Mouse (Mus musculus) kidney, embryonic 16.5 days (tissue): ENCODE data around the gene Psmd11. TPM values are rescaled to one million over a fixed set of nuclear protein-coding genes. Genes with fewer than 3 reads are reported as not detected.
"Not testable (repeated sequence)": the region's sequence is repeated elsewhere in the genome, so short reads cannot be mapped to it uniquely, and the experiment has no call there.

ENCODE experiments used
- ATAC-seq: fragments of 200-750 bp; cut with Nextera tagmentation; 2 replicates; pipeline ENCODE4 v1.8.0; 2017; ENCODE audit warnings: moderate TSS enrichment; ENCODE audit not compliant: low FRiP score, low TSS enrichment
- H3K27ac ChIP-seq: fragments of 300-500 bp; sonication (generic); 2 replicates; pipeline ENCODE4 v1.5.1; 2014; ENCODE audit warnings: low read length
- H3K27me3 ChIP-seq: fragments of 300-500 bp; sonication (generic); 2 replicates; pipeline ENCODE4 v1.6.1; 2014; ENCODE audit warnings: low read length, control low read depth, mixed read lengths; ENCODE audit not compliant: insufficient read depth
- H3K36me3 ChIP-seq: fragments of 300-500 bp; sonication (generic); 2 replicates; pipeline ENCODE4 v1.6.1; 2014; ENCODE audit warnings: low read length, control low read depth, mixed read lengths; ENCODE audit not compliant: insufficient read depth
- H3K4me1 ChIP-seq: fragments of 300-500 bp; sonication (generic); 2 replicates; pipeline ENCODE4 v1.6.1; 2014; ENCODE audit warnings: low read length, control low read depth, mixed read lengths; ENCODE audit not compliant: insufficient read depth
- H3K4me2 ChIP-seq: fragments of 300-500 bp; sonication (generic); replicated peaks from 2 replicates; pipeline ENCODE4 v1.6.1; 2014; ENCODE audit warnings: low read depth, low read length
- H3K4me3 ChIP-seq: fragments of 300-500 bp; sonication (generic); 2 replicates; pipeline ENCODE4 v1.5.1; 2014; ENCODE audit warnings: mild to moderate bottlenecking, low read length
- H3K9ac ChIP-seq: fragments of 300-500 bp; sonication (generic); replicated peaks from 2 replicates; pipeline ENCODE4 v1.6.1; 2014; ENCODE audit warnings: low read length
- H3K9me3 ChIP-seq: fragments of 300-500 bp; sonication (generic); 2 replicates; pipeline ENCODE4 v1.6.1; 2016; ENCODE audit warnings: low read length, control low read depth
- WGBS: fragments of 180-500 bp; shearing (Covaris S2); extraction: QIAGEN DNeasy Blood & Tissue Kit; methylation state at CpG from one replicate; pipeline ENCODE4 v1.1.7; 2014; 5-methylcytosine and 5-hydroxymethylcytosine counted together
- polyA plus RNA-seq: library from polyadenylated mRNA; unstranded; fragments of >200 nt; fragmentation: Nextera tagmentation; extraction: Ambion mirVana; gene quantifications from 2 replicates; pipeline ENCODE4 v1.2.1, GENCODE M21; 2015

Gene Psmd11
- polyA plus RNA-seq, 1 experiment from 2014 or later: 321 TPM

DNA sequence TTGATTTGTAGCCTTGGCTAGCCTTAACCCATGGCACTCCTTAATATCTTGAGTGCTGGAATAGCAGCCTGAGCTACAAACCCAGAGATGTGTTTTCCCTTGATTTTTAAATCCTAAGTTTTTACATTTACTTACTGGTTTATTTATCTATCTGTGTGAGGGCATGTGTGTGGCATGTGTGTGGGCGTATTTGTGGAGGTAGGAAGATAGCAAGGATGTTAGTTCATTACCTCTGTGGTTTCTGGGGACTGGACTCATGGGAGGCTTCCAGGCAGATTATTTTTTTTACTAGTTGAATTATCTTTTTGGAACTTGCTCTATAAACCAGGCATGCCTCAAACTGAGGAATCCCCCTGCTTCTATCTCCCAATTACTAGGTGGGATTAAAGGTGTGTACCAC lies 24.8 kb downstream of the Psmd11 start:
- H3K27ac ChIP-seq: no peak overlapping the region
- H3K4me3 ChIP-seq: no peak overlapping the region
- H3K4me2 ChIP-seq: no peak overlapping the region
- peaks cover 32% of the 10 kb centered on the region for H3K36me3 ChIP-seq
- H3K9me3 ChIP-seq: no peaks in the 10 kb centered on the region
- H3K4me1 ChIP-seq: no peaks in the 10 kb centered on the region
- ATAC-seq: no peak
- H3K9ac ChIP-seq: no peak overlapping the region
- 89% methylated on average over 1 of the region's 1 CpGs for WGBS
- no peaks in the 10 kb centered on the region for H3K27me3 ChIP-seq

DNA sequence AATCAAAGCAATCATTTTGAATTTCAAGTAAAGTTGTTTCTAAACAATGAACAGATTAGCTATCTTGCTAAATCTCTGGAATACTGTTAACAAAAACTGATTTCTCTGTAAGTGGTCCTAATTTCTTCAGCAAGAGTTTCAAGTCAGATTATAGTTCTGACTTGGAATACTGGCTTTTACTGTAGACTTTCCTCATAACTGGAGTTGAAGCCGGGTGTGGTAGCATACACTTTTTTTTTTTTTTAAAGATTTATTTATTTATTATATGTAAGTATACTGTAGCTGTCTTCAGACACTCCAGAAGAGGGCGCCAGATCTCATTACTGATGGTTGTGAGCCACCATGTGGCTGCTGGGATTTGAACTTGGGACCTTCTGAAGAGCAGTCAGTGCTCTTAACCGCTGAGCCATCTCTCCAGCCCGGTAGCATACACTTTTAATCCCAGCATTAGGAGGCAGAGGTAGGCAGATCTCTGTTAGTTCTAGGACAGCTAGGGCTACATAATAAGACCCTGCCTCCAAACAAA lies 35.3 kb downstream of the Psmd11 start:
- H3K4me3 ChIP-seq, H3K9me3 ChIP-seq, H3K27ac ChIP-seq, H3K9ac ChIP-seq, H3K27me3 ChIP-seq, ATAC-seq, H3K4me2 ChIP-seq, H3K4me1 ChIP-seq: not testable (repeated sequence)
- WGBS: 90% methylated on average over 4 of the region's 4 CpGs
- H3K36me3 ChIP-seq: peaks cover 67% of the 10 kb centered on the region

GRCm38 (mm10) chr11:80471836-80472605 lies 43.6 kb downstream of the Psmd11 start:
- Histone ChIP-seq H3K27ac (no peak overlapping the region), H3K4me2 (no peak overlapping the region), H3K4me1 (no peaks in the 10 kb centered on the region), H3K27me3 (no peaks in the 10 kb centered on the region), H3K36me3 (peaks cover 53% of the 10 kb centered on the region), H3K9ac (no peak overlapping the region), H3K4me3 (no peak overlapping the region), H3K9me3 (no peaks in the 10 kb centered on the region)
- ATAC-seq: no peak
- WGBS: 82% methylated on average over 16 of the region's 16 CpGs

- Histone ChIP-seq H3K9me3 (no peaks in the 10 kb centered on the region), H3K9ac (no peak overlapping the region), H3K4me3 (no peak overlapping the region), H3K27me3 (no peaks in the 10 kb centered on the region), H3K4me2 (no peak overlapping the region), H3K36me3 (peaks cover 38% of the 10 kb centered on the region), H3K27ac (no peak overlapping the region), H3K4me1 (peaks cover 12% of the 10 kb centered on the region)
- ATAC-seq: no peak
- 78% methylated on average over 2 of the region's 2 CpGs for WGBS
Measured at GRCm38 (mm10) chr11:80474175-80474691, 45.8 kb downstream of the Psmd11 start.

DNA sequence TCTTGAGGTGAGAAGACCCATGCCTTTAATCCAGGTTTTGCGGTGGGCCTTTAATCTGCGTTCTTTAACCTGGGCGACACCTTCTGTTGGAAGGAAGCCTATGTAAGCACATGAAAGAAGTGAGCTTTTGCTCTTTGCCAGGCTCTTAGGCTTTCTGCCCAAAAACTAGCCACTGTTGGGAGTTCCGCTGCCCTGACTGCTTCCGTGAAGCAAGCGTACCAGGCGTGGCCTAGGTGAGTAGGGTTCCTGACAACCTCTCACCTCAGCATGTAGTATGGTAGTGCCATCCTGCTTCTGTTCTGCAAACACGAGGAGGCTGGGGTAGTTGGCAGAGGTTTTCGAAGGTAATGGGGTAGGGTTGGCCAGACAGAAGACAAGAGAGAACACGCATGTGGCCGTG lies 46.4 kb downstream of the Psmd11 start:
- Histone ChIP-seq H3K9ac (no peak overlapping the region), H3K4me1 (peaks cover 18% of the 10 kb centered on the region), H3K36me3 (peaks cover 32% of the 10 kb centered on the region), H3K4me2 (no peak overlapping the region), H3K27me3 (no peaks in the 10 kb centered on the region), H3K27ac (no peak overlapping the region), H3K4me3 (no peak overlapping the region), H3K9me3 (no peaks in the 10 kb centered on the region)
- ATAC-seq: no peak
- 90% methylated on average over 11 of the region's 11 CpGs for WGBS

GRCm38 (mm10) chr11:80475544-80475943 lies 47.1 kb downstream of the Psmd11 start:
- WGBS: 83% methylated on average over 9 of the region's 9 CpGs
- peaks cover 25% of the 10 kb centered on the region for H3K36me3 ChIP-seq
- no peaks in the 10 kb centered on the region for H3K27me3 ChIP-seq
- no peak overlapping the region for H3K27ac ChIP-seq
- no peak overlapping the region for H3K4me2 ChIP-seq
- H3K4me1 ChIP-seq: peaks cover 20% of the 10 kb centered on the region
- H3K9ac ChIP-seq: no peak overlapping the region
- H3K4me3 ChIP-seq: no peak overlapping the region
- ATAC-seq: no peak
- no peaks in the 10 kb centered on the region for H3K9me3 ChIP-seq

DNA sequence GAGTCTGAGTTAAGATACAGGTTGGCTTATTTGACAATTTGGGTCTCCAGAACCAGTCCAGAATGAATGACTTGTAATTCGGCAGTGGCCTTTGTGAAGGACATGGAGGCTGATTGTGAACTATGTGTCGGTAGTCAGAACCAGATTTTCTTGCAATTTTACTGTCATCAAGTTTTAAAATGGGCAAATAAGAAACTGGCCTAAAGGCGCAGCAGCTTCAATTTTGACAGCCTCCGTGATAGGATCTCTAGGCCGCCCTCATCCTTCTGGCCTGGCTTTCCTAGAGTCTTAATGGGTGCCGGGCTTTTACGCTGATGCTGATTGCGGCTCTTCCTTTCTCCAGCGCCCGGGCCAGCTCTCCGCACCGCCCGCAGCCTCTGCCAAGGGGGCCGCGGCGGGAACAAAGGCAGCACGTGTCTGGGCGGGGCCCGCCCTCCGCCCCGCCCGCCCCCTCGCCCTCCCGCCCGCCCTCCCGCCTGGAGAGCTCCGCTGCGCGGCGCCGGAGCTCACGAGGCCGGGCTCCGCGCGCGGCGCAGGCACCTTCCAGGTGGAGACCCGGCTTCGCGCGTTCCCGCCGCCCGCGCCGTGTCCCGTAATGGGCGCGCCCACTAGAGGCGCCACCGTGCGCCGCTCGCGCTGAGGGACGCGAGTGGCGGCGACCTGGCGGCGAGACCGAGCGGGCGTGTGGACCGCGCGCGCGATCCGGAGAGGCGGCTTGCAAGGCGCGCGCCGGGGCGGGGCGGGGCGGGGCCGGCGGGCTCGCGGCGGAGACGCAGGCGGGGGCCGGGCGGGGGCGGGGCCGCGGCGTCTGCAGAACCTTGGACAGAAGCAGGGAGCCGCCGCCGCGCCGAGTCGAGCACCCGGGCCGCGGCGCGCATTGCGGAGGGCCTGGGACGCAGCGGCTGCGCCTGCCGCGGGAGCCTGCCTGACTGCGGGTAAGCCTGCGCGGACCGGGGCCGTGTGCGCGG lies 48.1 kb downstream of the Psmd11 start, which contains the start of gene Cdk5r1:
Gene Cdk5r1 (plus strand): TSS at position 802 of the 968 bp plus-strand sequence.
- ATAC-seq: peak; percentile 93
- H3K27me3 ChIP-seq: no peaks in the 10 kb centered on the region
- H3K4me2 ChIP-seq: peak within 1 kb of the TSS; percentile 100
- peaks cover 20% of the 10 kb centered on the region for H3K4me1 ChIP-seq
- H3K9ac ChIP-seq: peak within 1 kb of the TSS; percentile 81
- H3K27ac ChIP-seq: peak within 1 kb of the TSS; percentile 44; the same call in 1 of the 2 replicates
- peaks cover 19% of the 10 kb centered on the region for H3K36me3 ChIP-seq
- under 1% methylated on average over 72 of the region's 116 CpGs for WGBS
- peak within 1 kb of the TSS; percentile 83 for H3K4me3 ChIP-seq
- no peaks in the 10 kb centered on the region for H3K9me3 ChIP-seq

- Histone ChIP-seq H3K27ac (0 out of 2 replicates have a peak overlapping the region, but pooled peaks have one; percentile 9), H3K4me1 (peaks cover 20% of the 10 kb centered on the region), H3K4me2 (peak overlapping the region; percentile 100), H3K9ac (peak overlapping the region; percentile 81), H3K36me3 (peaks cover 12% of the 10 kb centered on the region; the same call in 1 of the 2 replicates), H3K27me3 (no peaks in the 10 kb centered on the region), H3K4me3 (peak overlapping the region; percentile 83), H3K9me3 (no peaks in the 10 kb centered on the region)
- WGBS: 12% methylated on average over 55 of the region's 55 CpGs
- no peak; the same call in none of the 2 replicates for ATAC-seq
Measured at GRCm38 (mm10) chr11:80477341-80478199, 49.2 kb downstream of the Psmd11 start.
